Mouse (Mus musculus) brain, embryonic 14.5 days (tissue): ENCODE results near the gene Cd79b.

Source experiments
- CTCF ChIP-seq: fragments of 200-500 bp; IDR thresholded peaks from 2 replicates; pipeline ENCODE4 v1.5.1; 2012; ENCODE audit warnings: inconsistent platforms, mild to moderate bottlenecking, moderate library complexity, borderline replicate concordance; ENCODE audit not compliant: insufficient read depth, insufficient read length; ENCODE audit errors: extremely low read depth
- POLR2A ChIP-seq: fragments of 200-500 bp; IDR thresholded peaks from 2 replicates; pipeline ENCODE4 v1.6.1; 2012; ENCODE audit warnings: mild to moderate bottlenecking, inconsistent platforms, borderline replicate concordance; ENCODE audit not compliant: poor library complexity, insufficient read depth, insufficient read length, severe bottlenecking; ENCODE audit errors: extremely low read depth

DNA sequence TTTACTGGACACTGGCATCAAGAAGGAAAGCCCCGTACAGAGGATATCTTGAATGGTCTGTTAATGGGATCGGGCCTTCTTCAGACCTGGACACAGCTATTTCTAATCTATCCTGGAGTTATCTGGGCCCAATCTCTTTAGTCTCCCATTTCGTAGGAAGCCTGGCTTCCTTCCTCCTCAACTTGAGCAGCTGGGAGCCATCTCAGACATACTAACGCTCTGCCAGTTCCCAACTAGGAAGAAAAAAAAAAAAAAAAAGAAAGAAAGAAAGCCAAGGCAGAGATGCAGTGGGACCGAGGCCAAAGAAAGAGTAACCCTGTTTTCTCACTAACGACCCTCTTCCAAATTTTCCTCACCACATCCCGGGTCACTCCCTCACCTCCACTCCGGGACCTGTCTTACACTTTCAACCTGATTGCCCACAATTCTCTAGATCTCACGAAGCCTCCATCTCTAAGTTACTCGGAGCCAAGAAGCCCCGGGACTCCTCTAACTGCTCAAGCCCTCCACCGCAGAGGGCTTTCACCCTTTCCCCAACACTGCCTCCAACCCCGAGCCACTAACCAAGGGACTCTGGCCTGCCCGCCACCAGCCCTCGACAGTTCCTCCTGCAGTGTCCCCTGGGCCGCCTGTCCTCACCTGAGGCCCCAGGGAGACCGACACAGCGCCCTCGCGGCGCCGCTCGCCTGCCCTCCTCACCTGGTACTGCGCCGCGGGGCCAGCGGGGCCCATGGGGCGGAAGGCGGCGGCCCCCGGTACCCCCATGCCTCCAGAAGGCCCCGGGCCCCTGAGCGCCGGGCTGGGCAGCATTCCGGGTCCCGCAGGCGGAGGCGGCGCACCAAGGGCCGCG is 42.5 kb downstream of the Cd79b start:
- TF ChIP-seq POLR2A (no peak), CTCF (no peak)
